ENCODE assay signal across 12 mouse cellular contexts in the genomic region with DNA sequence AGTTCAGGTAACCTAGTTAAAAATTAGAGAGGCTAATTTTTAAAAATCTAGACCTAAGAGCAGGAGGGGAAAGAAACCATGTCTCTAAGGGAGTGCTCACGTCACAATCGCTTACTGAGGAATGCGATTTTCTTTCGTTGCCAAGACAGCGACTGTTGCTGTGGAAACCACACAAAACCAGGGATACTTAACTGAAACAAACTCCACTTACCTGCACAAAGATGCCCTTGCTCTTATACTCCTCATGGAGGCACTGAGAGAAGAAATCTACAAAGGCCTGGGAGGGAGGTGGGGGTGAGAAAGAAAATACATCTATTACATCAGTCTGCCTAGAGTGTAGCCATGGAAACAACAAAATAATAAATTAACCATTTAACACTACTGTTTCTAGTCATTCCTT. TPM values are rescaled to one million over a fixed set of nuclear protein-coding genes. Genes with fewer than 3 reads are reported as not detected.
DNase-seq lines count a peak whose midpoint lies in the region; ATAC-seq and TF ChIP-seq lines count a peak whose summit lies in the region.
"Had no signal": no experiment of that assay in that cellular context is flagged by ENCODE, and none has a peak within 500 bp of the region (broad histone marks: within the 10 kb centered on the region; RNA-seq: fewer than 3 reads in every experiment).

No protein-coding gene starts in this region.

- H3K27ac ChIP-seq in neural tube, embryonic 12.5 days = no peak overlapping the region
- H3K27ac ChIP-seq in intestine, postnatal 0 days (ENCODE audit: low read depth, low read length) = no peak overlapping the region
- H3K27ac ChIP-seq: stomach, embryonic 15.5 days had no signal

- no peak for TF ChIP-seq CTCF in intestine, postnatal 0 days (IDR thresholded peaks at IDR 0.05; ENCODE audit: low read depth)

- no peaks in the 10 kb centered on the region for H3K27me3 ChIP-seq in neural tube, embryonic 12.5 days (replicated peaks)
- H3K27me3 ChIP-seq in intestine, postnatal 0 days (replicated peaks; ENCODE audit: control insufficient read depth, insufficient read depth, low read length) = no peaks in the 10 kb centered on the region
- H3K27me3 ChIP-seq: stomach, embryonic 15.5 days had no signal

- DNase-seq in left cerebral cortex, postnatal 14 days (ENCODE audit: low spot score in 2 of 2) = peak; percentile 65 to 67
- DNase-seq in left cerebral cortex, adult 8-10 months (ENCODE audit: low spot score in 2 of 2) = no peak
- DNase-seq in brain, embryonic 18.5 days (ENCODE audit: low read depth, low spot score) = peak; percentile 52
- DNase-seq in frontal cortex, postnatal 10 days (ENCODE audit: low spot score in 2 of 2) = peak; percentile 24 to 33
- DNase-seq in thymus, postnatal 36 days = no peak
- no peak for DNase-seq in c-Kit-positive CD71-positive TER-119-positive erythroid progenitor cells, embryonic 14.5 days (ENCODE audit: low spot score)

- H3K9ac ChIP-seq in neural tube, embryonic 12.5 days = no peak overlapping the region
- no peak overlapping the region for H3K9ac ChIP-seq in intestine, postnatal 0 days (ENCODE audit: low read depth, low read length)
- H3K9ac ChIP-seq: stomach, embryonic 15.5 days had no signal

- no peaks in the 10 kb centered on the region for H3K9me3 ChIP-seq in neural tube, embryonic 12.5 days
- no peaks in the 10 kb centered on the region for H3K9me3 ChIP-seq in intestine, postnatal 0 days (ENCODE audit: control insufficient read depth)
- H3K9me3 ChIP-seq: stomach, embryonic 15.5 days had no signal

- WGBS in neural tube, embryonic 12.5 days = 49% methylated on average over 5 of the region's 5 CpGs
- WGBS in intestine, postnatal 0 days = 66% methylated on average over 5 of the region's 5 CpGs

- peaks cover 4% of the 10 kb centered on the region; the same call in 1 of the 2 replicates for H3K4me1 ChIP-seq in neural tube, embryonic 12.5 days
- H3K4me1 ChIP-seq in intestine, postnatal 0 days (replicated peaks; ENCODE audit: control insufficient read depth, insufficient read depth, low read length) = peaks cover 5% of the 10 kb centered on the region; the same call in 1 of the 2 replicates
- H3K4me1 ChIP-seq: stomach, embryonic 15.5 days had no signal

- peaks cover 5% of the 10 kb centered on the region; the same call in 1 of the 2 replicates for H3K36me3 ChIP-seq in neural tube, embryonic 12.5 days
- no peaks in the 10 kb centered on the region for H3K36me3 ChIP-seq in intestine, postnatal 0 days (ENCODE audit: control insufficient read depth, insufficient read depth)
- H3K36me3 ChIP-seq: stomach, embryonic 15.5 days had no signal

- ATAC-seq in neural tube, embryonic 12.5 days (ENCODE audit: low FRiP score, low read depth) = 0 out of 2 replicates have a peak, but pooled peaks have one; percentile 13
- no peak for ATAC-seq in intestine, postnatal 0 days

- H3K4me3 ChIP-seq in neural tube, embryonic 12.5 days = no peak overlapping the region
- no peak overlapping the region for H3K4me3 ChIP-seq in intestine, postnatal 0 days (ENCODE audit: low read depth, low read length)
- H3K4me3 ChIP-seq: stomach, embryonic 15.5 days had no signal

- intact Hi-C loops in left cerebral cortex, postnatal 14 days (cut with DNase I) = no loop called here

- no peak overlapping the region for H3K4me2 ChIP-seq in neural tube, embryonic 12.5 days (replicated peaks)
- no peak overlapping the region for H3K4me2 ChIP-seq in intestine, postnatal 0 days (replicated peaks; ENCODE audit: low read depth)
- H3K4me2 ChIP-seq: stomach, embryonic 15.5 days had no signal

RNA-seq across cellular contexts. Expression of a gene that starts 33.1 kb away (rescaled TPM):
- total RNA-seq in left cerebral cortex, postnatal 14 days (2021) = 10 to 100 TPM; 23.7 to 25.1 TPM
- total RNA-seq in left cerebral cortex, adult 8-10 months (2022) = 10 to 100 TPM; 26.5 to 31.5 (median 30.3) TPM
- 50.5 and 57.6 TPM in 2 replicates for polyA plus RNA-seq in neural tube, embryonic 12.5 days (2016; fragmentation: Nextera tagmentation; extraction: Ambion mirVana)
- polyA plus RNA-seq in intestine, postnatal 0 days (2015; fragmentation: Nextera tagmentation; extraction: Ambion mirVana) = 58.8 and 63.2 TPM in 2 replicates

RNA-seq across cellular contexts. Expression of a gene that starts 47.5 kb away (rescaled TPM):
- total RNA-seq in left cerebral cortex, postnatal 14 days (2021) = not detected
- not detected for total RNA-seq in left cerebral cortex, adult 8-10 months (2022)
- polyA plus RNA-seq in neural tube, embryonic 12.5 days (2016; fragmentation: Nextera tagmentation; extraction: Ambion mirVana) = not detected in 2 replicates
- polyA plus RNA-seq in intestine, postnatal 0 days (2015; fragmentation: Nextera tagmentation; extraction: Ambion mirVana) = not detected in 2 replicates
- total RNA-seq: granulocyte monocyte progenitor cell, adult 5-6 weeks; left cerebral cortex, postnatal 10 days had no signal
- polyA plus RNA-seq: intestine, embryonic 14.5 days; stomach, embryonic 15.5 days had no signal

Comparison
In these comparisons a context has a peak if more than half of its experiments do, and no peak if none do; other contexts are left out.
1. DNase-seq: peak in left cerebral cortex, postnatal 14 days (2 of 2), brain, embryonic 18.5 days (single experiment) and frontal cortex, postnatal 10 days (2 of 2); none in left cerebral cortex, adult 8-10 months (0 of 2), thymus, postnatal 36 days (0 of 2) and c-Kit-positive CD71-positive TER-119-positive erythroid progenitor cells, embryonic 14.5 days (single experiment).